Comparison of ENCODE assay signal across 22 mouse cellular contexts in the genomic region with DNA sequence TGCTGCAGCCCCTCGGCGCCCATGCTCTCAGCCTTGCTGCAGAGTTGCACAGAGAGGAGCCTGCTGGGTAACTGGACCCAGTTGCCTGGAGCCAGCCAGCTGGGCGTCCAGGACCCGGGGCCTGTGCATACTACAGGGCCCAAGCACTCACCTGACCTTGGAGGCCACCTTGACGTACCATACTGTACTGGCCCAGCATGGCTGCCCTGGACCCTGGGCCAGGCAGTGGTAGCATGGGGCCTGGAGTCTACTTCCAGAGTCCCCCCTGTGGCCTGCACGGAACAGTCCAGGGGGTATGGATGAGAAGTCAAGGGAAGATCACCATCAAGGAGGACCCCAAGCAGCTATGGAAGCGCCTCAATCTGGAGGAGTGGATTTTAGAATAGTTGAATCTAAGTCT. TPM values are rescaled to one million over a fixed set of nuclear protein-coding genes. Genes with fewer than 3 reads are reported as not detected.
"Had no signal": no experiment of that assay in that cellular context is flagged by ENCODE, and none has a peak within 500 bp of the region (broad histone marks: within the 10 kb centered on the region; RNA-seq: fewer than 3 reads in every experiment).

No protein-coding gene starts in this region.

- H3K9me3 ChIP-seq: liver, embryonic 12.5 days; liver, embryonic 15.5 days; lung, embryonic 15.5 days; midbrain, embryonic 12.5 days; neural tube, embryonic 13.5 days had no signal

- ATAC-seq: intestine, postnatal 0 days; liver, embryonic 12.5 days had no signal

- H3K36me3 ChIP-seq: liver, embryonic 12.5 days; liver, embryonic 15.5 days; lung, embryonic 15.5 days; midbrain, embryonic 12.5 days; neural tube, embryonic 13.5 days had no signal

- H3K4me1 ChIP-seq: liver, embryonic 12.5 days; liver, embryonic 15.5 days; lung, embryonic 15.5 days; megakaryocyte, embryonic 14.5 days; midbrain, embryonic 12.5 days; neural tube, embryonic 13.5 days had no signal

- H3K27me3 ChIP-seq: liver, embryonic 12.5 days; liver, embryonic 15.5 days; lung, embryonic 15.5 days; megakaryocyte, embryonic 14.5 days; midbrain, embryonic 12.5 days; neural tube, embryonic 13.5 days had no signal

- H3K4me3 ChIP-seq: layer of hippocampus, adult 2 months; liver, embryonic 12.5 days; liver, embryonic 15.5 days; lung, embryonic 15.5 days; megakaryocyte, embryonic 14.5 days; midbrain, embryonic 12.5 days; myocyte; neural tube, embryonic 13.5 days had no signal

- H3K9ac ChIP-seq: liver, embryonic 12.5 days; liver, embryonic 15.5 days; lung, embryonic 15.5 days; midbrain, embryonic 12.5 days; neural tube, embryonic 13.5 days had no signal

- H3K4me2 ChIP-seq: liver, embryonic 12.5 days; liver, embryonic 15.5 days; lung, embryonic 15.5 days; midbrain, embryonic 12.5 days; neural tube, embryonic 13.5 days had no signal

- DNase-seq: kidney, adult 2 months; kidney, postnatal 25 days; layer of hippocampus, adult 9-11 months; liver; lung, adult 18-20 months; lung, postnatal 10 days; lung, postnatal 36 days; thymus, adult 18-20 months; thymus, postnatal 36 days had no signal

- H3K27ac ChIP-seq: kidney, postnatal 0 days; layer of hippocampus, adult 2 months; liver, embryonic 12.5 days; liver, embryonic 15.5 days; lung, embryonic 15.5 days; midbrain, embryonic 12.5 days; neural tube, embryonic 13.5 days had no signal

RNA-seq across cellular contexts. Expression of gene Spic, which starts 12.0 kb away (rescaled TPM):
- polyA plus RNA-seq: limb, embryonic 11.5 days; midbrain, embryonic 12.5 days; myocyte; neural tube, embryonic 13.5 days; small intestine, adult 2 months; testis, adult 2 months had no signal
